15 mouse cellular contexts compared by ENCODE assay signal in genomic region chr5:118438016-118438415, GRCm38 (mm10).
DNase-seq lines count a peak whose midpoint lies in the region; ATAC-seq and TF ChIP-seq lines count a peak whose summit lies in the region.
"Had no signal": no experiment of that assay in that cellular context is flagged by ENCODE, and none has a peak within 500 bp of the region (broad histone marks: within the 10 kb centered on the region; RNA-seq: fewer than 3 reads in every experiment).

No protein-coding gene starts in this region.

- TF ChIP-seq CTCF in lung, postnatal 0 days (IDR thresholded peaks at IDR 0.05): no peak

- H3K27me3 ChIP-seq in lung, postnatal 0 days (replicated peaks; ENCODE audit: insufficient read depth, low read length): 0 out of 2 replicates have a peak, but pooled peaks cover 14% of the 10 kb centered on the region

- H3K4me3 ChIP-seq in lung, postnatal 0 days (ENCODE audit: low read depth, low read length): no peak overlapping the region
- H3K4me3 ChIP-seq in ES-E14 (ENCODE audit: insufficient read depth in 1 of 2, low read depth in 1 of 2, low read length in 2 of 2, poor library complexity in 1 of 2, severe bottlenecking in 1 of 2): peak overlapping the region; percentile 4 to 31; a peak in 1 of 4 replicates
- H3K4me3 ChIP-seq: hindbrain, embryonic 10.5 days; neural tube, embryonic 15.5 days had no signal

- in situ Hi-C loops in ES-E14 (cut with MboI; ENCODE audit: low sequenced_read_pairs in 2 of 2, unreplicated experiment in 2 of 2): no loop called here

- no peak overlapping the region for H3K9ac ChIP-seq in lung, postnatal 0 days (replicated peaks; ENCODE audit: low read depth)
- H3K9ac ChIP-seq in ES-E14 (ENCODE audit: insufficient read depth, low read depth, low read length, poor library complexity, severe bottlenecking): peak overlapping the region; percentile 64; the same call in 1 of the 2 replicates
- H3K9ac ChIP-seq: liver, postnatal 0 days; neural tube, embryonic 15.5 days had no signal

- H3K4me1 ChIP-seq in lung, postnatal 0 days (ENCODE audit: insufficient read depth, low read depth, low read length): no peaks in the 10 kb centered on the region
- H3K4me1 ChIP-seq in ES-E14 (ENCODE audit: control insufficient read depth in 2 of 2, insufficient read depth in 2 of 2, low read length in 2 of 2, poor library complexity in 1 of 2): peaks cover 7 to 16% of the 10 kb centered on the region in 2 experiments

- no peaks in the 10 kb centered on the region for H3K9me3 ChIP-seq in lung, postnatal 0 days (ENCODE audit: low read length)
- no peaks in the 10 kb centered on the region for H3K9me3 ChIP-seq in ES-E14 (ENCODE audit: control insufficient read depth, insufficient read depth, low read depth, low read length)
- H3K9me3 ChIP-seq: hindbrain, embryonic 10.5 days; neural tube, embryonic 15.5 days had no signal

- no peak overlapping the region for H3K27ac ChIP-seq in lung, postnatal 0 days (ENCODE audit: low read length)
- H3K27ac ChIP-seq in ES-E14 (ENCODE audit: insufficient read depth, low read depth, low read length, poor library complexity, severe bottlenecking): peak overlapping the region; percentile 99
- H3K27ac ChIP-seq: hindbrain, embryonic 10.5 days; neural tube, embryonic 15.5 days had no signal

- TF ChIP-seq EP300 in lung, postnatal 0 days (IDR thresholded peaks at IDR 0.05): no peak

- intact Hi-C loops in gastrocnemius, postnatal 36 days (cut with DNase I): no loop called here

- WGBS in lung, postnatal 0 days: 57% methylated on average over 6 of the region's 6 CpGs

- no peak overlapping the region for H3K4me2 ChIP-seq in lung, postnatal 0 days (replicated peaks; ENCODE audit: low read depth, low read length)
- H3K4me2 ChIP-seq: neural tube, embryonic 15.5 days had no signal

- ATAC-seq in lung, postnatal 0 days: no peak
- ATAC-seq: inflammation-experienced regulatory T-cells, adult 6 months; liver, postnatal 0 days had no signal

- peak; percentile 58 for DNase-seq in gastrocnemius, adult 18-20 months (ENCODE audit: low spot score)
- DNase-seq in gastrocnemius, postnatal 36 days: no peak
- DNase-seq in lung, postnatal 0 days (ENCODE audit: low spot score): peak; percentile 41
- no peak for DNase-seq in lung, adult 18-20 months
- no peak for DNase-seq in ES-E14 (ENCODE audit: low read depth, low spot score)
- peak; percentile 32 for DNase-seq in R1 (ENCODE audit: low read depth, low spot score)
- DNase-seq in layer of hippocampus, postnatal 36 days: no peak
- no peak for DNase-seq in frontal cortex, postnatal 36 days (ENCODE audit: low spot score in 2 of 2)
- DNase-seq: cerebellum, adult 9-11 months; embryo, embryonic 11 days; liver; liver, postnatal 0 days had no signal

- H3K36me3 ChIP-seq in lung, postnatal 0 days (ENCODE audit: insufficient read depth, low read length): no peaks in the 10 kb centered on the region
- H3K36me3 ChIP-seq in ES-E14 (ENCODE audit: control insufficient read depth, insufficient read depth, low read length, poor library complexity, severe bottlenecking): peaks cover 3% of the 10 kb centered on the region; the same call in 1 of the 2 replicates
- H3K36me3 ChIP-seq: hindbrain, embryonic 10.5 days; neural tube, embryonic 15.5 days had no signal

TF ChIP-seq in ES-E14, 5 proteins besides CTCF, POLR2A, EP300 and RAD21:
- no peak for TF ChIP-seq ZC3H11A (IDR thresholded peaks at IDR 0.05; ENCODE audit: borderline replicate concordance, low read depth, low read length)
- TF ChIP-seq MAFK (IDR thresholded peaks at IDR 0.05; ENCODE audit: insufficient read depth, low read depth, low read length): no peak
- TF ChIP-seq HCFC1 (IDR thresholded peaks at IDR 0.05; ENCODE audit: borderline replicate concordance, insufficient read depth, low read length): no peak
- TF ChIP-seq ZNF384 (IDR thresholded peaks at IDR 0.05; ENCODE audit: low read depth, low read length): no peak
- no peak for TF ChIP-seq CHD2 (IDR thresholded peaks at IDR 0.05; ENCODE audit: low read depth, low read length)

Comparison
In these comparisons a context has a peak if more than half of its experiments do, and no peak if none do; other contexts are left out.
1. DNase-seq: peak in gastrocnemius, adult 18-20 months (single experiment), lung, postnatal 0 days (single experiment) and R1 (single experiment); none in gastrocnemius, postnatal 36 days (0 of 2), lung, adult 18-20 months (0 of 2), ES-E14 (single experiment), layer of hippocampus, postnatal 36 days (0 of 2) and frontal cortex, postnatal 36 days (0 of 2).